Mouse (Mus musculus) intestine, embryonic 15.5 days (tissue): ENCODE measurements around the gene Samd10. TPM values are rescaled to one million over a fixed set of nuclear protein-coding genes. Genes with fewer than 3 reads are reported as not detected.

Source experiments
- ATAC-seq: fragments of 200-750 bp; cut with Nextera tagmentation; 2 replicates; pipeline ENCODE4 v1.8.0; 2017; ENCODE audit warnings: moderate TSS enrichment, moderate library complexity
- H3K27ac ChIP-seq: fragments of 300-500 bp; sonication (generic); 2 replicates; pipeline ENCODE4 v1.5.1; 2015; ENCODE audit warnings: mild to moderate bottlenecking, inconsistent platforms
- H3K27me3 ChIP-seq: fragments of 300-500 bp; sonication (generic); replicated peaks from 2 replicates; pipeline ENCODE4 v1.6.1; 2015; ENCODE audit warnings: inconsistent platforms
- H3K36me3 ChIP-seq: fragments of 300-500 bp; sonication (generic); 2 replicates; pipeline ENCODE4 v1.6.1; 2015; ENCODE audit warnings: inconsistent platforms
- H3K4me1 ChIP-seq: fragments of 300-500 bp; sonication (generic); replicated peaks from 2 replicates; pipeline ENCODE4 v1.6.1; 2015; ENCODE audit warnings: inconsistent platforms
- H3K4me2 ChIP-seq: fragments of 300-500 bp; sonication (generic); replicated peaks from 2 replicates; pipeline ENCODE4 v1.6.1; 2015; ENCODE audit warnings: mild to moderate bottlenecking, inconsistent platforms
- H3K4me3 ChIP-seq: fragments of 300-500 bp; sonication (generic); replicated peaks from 2 replicates; pipeline ENCODE4 v1.5.1; 2015; ENCODE audit warnings: inconsistent platforms
- H3K9ac ChIP-seq: fragments of 300-500 bp; sonication (generic); 2 replicates; pipeline ENCODE4 v1.6.1; 2015; ENCODE audit warnings: inconsistent platforms
- H3K9me3 ChIP-seq: fragments of 300-500 bp; sonication (generic); 2 replicates; pipeline ENCODE4 v1.6.1; 2016; ENCODE audit warnings: inconsistent platforms
- WGBS: fragments of 180-500 bp; shearing (Covaris S2); methylation state at CpG from one replicate; pipeline ENCODE4 v1.1.7; 2015; 5-methylcytosine and 5-hydroxymethylcytosine counted together
- polyA plus RNA-seq: library from polyadenylated mRNA; unstranded; fragments of >200 nt; fragmentation: Nextera tagmentation; extraction: Ambion mirVana; gene quantifications from 2 replicates; pipeline ENCODE4 v1.2.1, GENCODE M21; 2015

Samd10 gene
- polyA plus RNA-seq, 1 experiment from 2014 or later = 22.7 TPM

DNA sequence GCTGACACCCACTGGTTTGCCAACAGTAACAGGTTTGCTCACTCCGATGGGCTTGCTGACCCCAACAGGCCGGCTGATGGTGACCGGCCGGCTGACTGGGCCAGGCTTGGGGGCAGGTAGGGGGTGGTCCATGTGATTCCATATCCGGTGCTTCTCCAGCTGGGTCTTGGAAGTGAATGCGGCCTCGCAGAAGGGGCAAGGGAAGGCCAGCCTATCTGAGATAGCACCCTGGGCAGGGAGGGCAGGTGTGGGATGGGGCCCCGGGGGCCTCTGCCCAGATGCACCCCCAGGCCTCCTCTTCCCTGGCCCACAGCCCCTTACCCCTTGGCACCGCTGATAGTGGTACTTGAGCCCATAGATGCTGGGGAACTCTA lies 9.3 kb downstream of the Samd10 start:
- no peak for ATAC-seq
- no peak overlapping the region for H3K9ac ChIP-seq
- H3K4me3 ChIP-seq = no peak overlapping the region
- H3K4me1 ChIP-seq = peaks cover 15% of the 10 kb centered on the region
- no peak overlapping the region for H3K27ac ChIP-seq
- H3K36me3 ChIP-seq = peaks cover 38% of the 10 kb centered on the region
- no peaks in the 10 kb centered on the region for H3K27me3 ChIP-seq
- no peak overlapping the region for H3K4me2 ChIP-seq
- 97% methylated on average over 9 of the region's 9 CpGs for WGBS
- H3K9me3 ChIP-seq = no peaks in the 10 kb centered on the region

DNA sequence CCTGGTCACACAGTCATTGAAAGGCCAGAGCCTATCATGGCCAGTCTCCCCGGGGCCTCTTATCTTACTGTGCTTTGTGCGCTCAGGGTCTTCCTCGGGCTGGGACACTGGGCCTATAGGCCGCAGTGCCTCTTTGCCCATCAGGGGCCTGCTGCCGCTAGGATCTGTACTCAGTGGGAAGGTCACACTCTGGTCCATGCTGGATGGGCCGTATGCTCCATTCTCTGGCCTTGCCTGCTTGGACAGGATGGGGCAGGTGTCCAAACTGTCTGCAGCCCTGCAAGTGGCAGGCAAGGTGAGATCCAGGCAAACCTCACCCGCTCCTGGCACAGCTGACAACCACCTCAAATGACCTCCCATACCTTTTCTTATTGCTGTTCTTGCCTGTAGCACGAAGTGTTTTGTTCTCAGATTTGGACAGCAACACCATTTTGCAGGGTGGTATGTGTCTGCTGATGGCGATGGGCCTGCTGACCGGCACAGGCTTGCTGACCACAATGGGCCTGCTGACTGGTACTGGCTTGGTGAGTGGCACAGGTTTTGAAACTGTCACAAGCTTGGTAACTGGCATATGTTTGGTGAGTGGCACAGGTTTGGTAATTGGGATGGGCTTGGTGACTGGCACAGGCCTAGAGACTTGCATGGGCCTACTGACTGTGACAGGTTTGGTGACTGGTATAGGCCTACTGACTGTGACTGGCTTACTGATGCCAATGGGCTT lies 9.8 kb downstream of the Samd10 start:
- ATAC-seq = no peak
- no peak overlapping the region for H3K27ac ChIP-seq
- no peak overlapping the region for H3K9ac ChIP-seq
- H3K4me1 ChIP-seq = peaks cover 15% of the 10 kb centered on the region
- no peaks in the 10 kb centered on the region for H3K27me3 ChIP-seq
- H3K4me2 ChIP-seq = no peak overlapping the region
- H3K36me3 ChIP-seq = peaks cover 44% of the 10 kb centered on the region
- H3K4me3 ChIP-seq = no peak overlapping the region
- 92% methylated on average over 10 of the region's 10 CpGs for WGBS
- H3K9me3 ChIP-seq = no peaks in the 10 kb centered on the region

DNA sequence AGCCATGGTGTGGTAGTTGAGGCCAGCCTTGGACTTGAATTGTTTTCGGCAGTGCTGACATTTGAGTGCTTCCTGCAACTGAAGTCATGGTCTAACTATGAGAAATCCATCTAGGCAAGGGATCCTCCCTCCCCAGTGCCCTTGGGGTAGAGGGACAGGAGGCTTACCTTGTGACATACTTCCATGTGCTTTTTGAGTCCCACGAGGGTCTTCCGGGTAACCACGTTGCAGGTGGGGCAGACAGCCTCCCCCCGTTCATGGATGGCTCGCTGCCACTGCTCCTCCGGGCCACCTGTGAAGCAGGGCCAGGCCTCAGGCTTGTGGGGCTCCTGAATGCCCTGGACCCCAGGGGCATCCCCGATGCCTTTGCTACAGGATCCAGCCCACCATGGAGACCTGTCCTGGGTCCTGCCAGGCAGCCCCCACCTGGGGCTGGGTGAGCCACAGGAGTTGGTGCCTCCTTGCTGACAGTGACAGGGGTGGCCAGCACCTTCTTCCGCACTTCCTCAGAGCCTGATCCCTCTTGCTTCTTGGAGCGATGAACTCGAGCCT lies 10.7 kb downstream of the Samd10 start:
- WGBS = 91% methylated on average over 11 of the region's 11 CpGs
- H3K9me3 ChIP-seq = no peaks in the 10 kb centered on the region
- H3K36me3 ChIP-seq = peaks cover 46% of the 10 kb centered on the region
- no peak overlapping the region for H3K4me3 ChIP-seq
- H3K4me1 ChIP-seq = peaks cover 14% of the 10 kb centered on the region
- no peak overlapping the region for H3K9ac ChIP-seq
- no peak overlapping the region for H3K4me2 ChIP-seq
- no peaks in the 10 kb centered on the region for H3K27me3 ChIP-seq
- ATAC-seq = no peak
- no peak overlapping the region for H3K27ac ChIP-seq

DNA sequence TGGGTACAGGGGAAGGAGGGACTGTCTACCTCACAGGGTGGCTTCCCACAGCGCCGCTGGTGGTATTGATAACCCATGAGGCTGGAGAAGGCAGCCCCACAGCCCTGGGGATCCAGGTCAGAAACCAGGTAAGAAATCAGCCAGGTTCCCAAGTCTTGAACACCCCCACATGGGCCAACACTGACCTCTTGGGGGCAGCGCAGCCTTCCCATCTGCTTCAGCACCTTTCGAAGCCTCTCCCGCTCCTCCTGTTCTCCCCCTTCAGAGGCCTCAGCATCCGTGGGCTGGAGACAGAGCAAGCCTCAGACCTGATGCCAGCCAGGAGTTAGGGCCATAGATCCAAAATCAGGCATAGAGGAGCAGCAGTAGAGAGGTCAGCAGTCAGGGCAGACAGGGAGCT lies 11.2 kb downstream of the Samd10 start:
- H3K4me3 ChIP-seq = no peak overlapping the region
- ATAC-seq = no peak
- H3K9me3 ChIP-seq = no peaks in the 10 kb centered on the region
- WGBS = 79% methylated on average over 6 of the region's 6 CpGs
- no peaks in the 10 kb centered on the region for H3K27me3 ChIP-seq
- H3K27ac ChIP-seq = no peak overlapping the region
- H3K4me1 ChIP-seq = peaks cover 9% of the 10 kb centered on the region
- no peak overlapping the region for H3K4me2 ChIP-seq
- no peak overlapping the region for H3K9ac ChIP-seq
- peaks cover 46% of the 10 kb centered on the region for H3K36me3 ChIP-seq

DNA sequence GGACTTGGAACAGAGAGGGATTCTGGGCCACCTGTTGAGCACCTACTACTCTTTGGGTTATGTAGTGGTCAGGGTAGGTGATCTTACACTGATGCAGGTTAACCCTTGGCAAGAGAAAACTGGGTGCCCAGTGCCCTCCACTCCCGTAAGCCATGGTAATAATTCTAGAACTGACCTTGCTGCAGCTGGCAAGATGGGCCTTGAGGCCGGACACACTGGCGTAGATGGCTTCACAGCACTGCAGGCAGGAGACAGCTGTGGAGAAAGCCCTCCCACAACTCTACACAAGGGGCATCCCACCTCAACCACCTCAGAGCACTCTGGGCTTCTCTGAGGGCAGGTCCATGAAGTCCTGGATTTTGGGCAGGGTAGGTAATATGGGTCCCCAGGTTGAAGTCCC lies 12.9 kb downstream of the Samd10 start:
- Histone ChIP-seq H3K4me1 (peaks cover 7% of the 10 kb centered on the region), H3K36me3 (peaks cover 46% of the 10 kb centered on the region), H3K9me3 (no peaks in the 10 kb centered on the region), H3K9ac (no peak overlapping the region), H3K27ac (no peak overlapping the region), H3K27me3 (no peaks in the 10 kb centered on the region), H3K4me3 (no peak overlapping the region), H3K4me2 (no peak overlapping the region)
- ATAC-seq = no peak
- WGBS = 96% methylated on average over 3 of the region's 3 CpGs

DNA sequence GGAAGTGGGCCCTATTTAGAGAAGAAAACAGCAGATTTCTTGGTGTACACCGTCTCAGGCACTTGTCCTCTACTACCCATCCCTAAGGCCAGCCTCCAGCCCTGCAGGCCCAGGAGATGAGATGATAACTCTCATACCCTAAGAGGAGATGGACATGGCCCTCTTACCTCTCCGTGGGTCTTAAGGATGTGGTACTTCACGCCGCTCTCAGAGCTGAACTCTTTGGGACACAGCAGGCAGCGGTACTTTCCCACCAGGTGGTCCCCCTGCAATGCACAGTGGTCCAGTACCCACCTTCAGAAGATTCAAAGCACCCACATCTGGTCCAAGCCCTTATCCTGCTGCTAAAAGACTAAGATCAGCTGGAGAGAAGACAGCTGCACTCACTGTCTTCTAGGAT lies 13.5 kb downstream of the Samd10 start:
- peaks cover 46% of the 10 kb centered on the region for H3K36me3 ChIP-seq
- 91% methylated on average over 5 of the region's 5 CpGs for WGBS

DNA sequence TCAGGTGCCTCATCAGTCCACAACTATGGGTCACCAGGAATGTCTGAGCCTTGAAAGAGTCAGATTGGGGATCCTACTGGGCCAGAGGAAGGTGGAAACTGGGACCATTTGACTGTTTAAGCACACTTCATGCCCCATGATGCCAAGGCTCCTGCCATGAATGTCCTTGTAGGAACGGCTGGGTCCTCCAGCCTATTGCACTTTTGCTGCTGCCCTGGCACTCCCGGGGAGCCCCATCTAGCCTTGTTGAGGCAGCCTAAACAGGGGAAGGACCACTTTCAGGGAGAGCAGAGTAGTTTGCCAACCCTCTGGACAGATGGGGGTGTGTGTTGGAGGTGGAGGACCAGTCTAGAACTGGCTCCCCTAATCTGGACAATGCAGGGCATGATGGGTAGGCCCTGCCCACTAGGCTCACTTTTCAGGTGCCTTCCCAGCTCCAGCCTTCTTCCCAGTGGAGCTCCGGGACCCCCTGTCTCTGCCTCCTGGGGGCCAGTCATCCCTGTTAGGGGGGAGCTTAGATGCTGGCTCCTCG lies 14.5 kb downstream of the Samd10 start, which contains the start of gene Uckl1:
Gene Uckl1 (minus strand): TSS at position 482 of the 532 bp plus-strand sequence.
- Histone ChIP-seq H3K27ac (no peak within 1 kb of the TSS), H3K4me1 (peaks cover 20% of the 10 kb centered on the region), H3K27me3 (no peaks in the 10 kb centered on the region), H3K9me3 (no peaks in the 10 kb centered on the region), H3K4me2 (no peak within 1 kb of the TSS), H3K36me3 (peaks cover 44% of the 10 kb centered on the region), H3K9ac (no peak within 1 kb of the TSS), H3K4me3 (no peak within 1 kb of the TSS)
- WGBS = 89% methylated on average over 4 of the region's 4 CpGs
- ATAC-seq = no peak

More for the DNA sequence above, 13.5 kb downstream of the Samd10 start:
- peaks cover 10% of the 10 kb centered on the region for H3K4me1 ChIP-seq
- no peak overlapping the region for H3K4me2 ChIP-seq
- no peak for ATAC-seq
- no peak overlapping the region for H3K27ac ChIP-seq
- no peaks in the 10 kb centered on the region for H3K27me3 ChIP-seq
- H3K9ac ChIP-seq = no peak overlapping the region
- H3K9me3 ChIP-seq = no peaks in the 10 kb centered on the region
- H3K4me3 ChIP-seq = no peak overlapping the region

DNA sequence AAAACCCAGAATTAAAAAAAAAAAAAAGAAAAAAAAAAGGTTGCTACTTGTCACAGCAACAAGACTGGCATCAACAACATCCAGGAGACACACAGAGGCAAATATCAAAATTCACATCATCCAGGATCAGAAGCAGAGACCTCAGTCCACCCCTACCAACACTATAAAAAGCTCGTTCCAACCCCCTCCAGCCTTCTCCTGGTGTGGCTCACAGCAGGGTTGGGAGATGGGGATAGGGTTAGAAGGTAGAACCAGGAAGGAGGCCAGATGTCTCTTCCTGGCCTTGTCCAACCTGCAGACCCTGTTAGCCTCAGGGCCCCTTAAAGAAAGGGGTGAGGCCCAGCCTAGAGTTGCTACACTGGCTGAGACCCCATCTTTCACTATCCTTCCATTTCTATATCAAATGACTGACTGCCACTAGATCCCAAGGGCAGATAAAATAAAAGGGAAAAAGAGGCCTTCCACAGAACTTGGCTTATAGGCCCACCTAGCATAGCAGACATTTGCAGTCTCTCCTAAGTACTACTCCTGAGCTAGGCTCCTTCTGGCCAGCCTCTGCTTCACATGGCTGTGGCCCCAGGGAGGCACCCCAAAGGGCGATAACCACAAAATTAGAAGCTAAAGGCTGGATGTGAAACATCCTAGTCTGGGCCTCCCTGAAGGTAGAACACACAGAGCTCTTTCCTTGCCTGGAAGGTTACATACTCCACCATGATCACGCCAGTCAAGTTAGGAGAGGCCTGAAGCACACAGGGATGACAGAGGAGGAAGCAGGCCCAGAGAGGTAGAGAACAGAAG lies 15.4 kb downstream of the Samd10 start:
- no peak for ATAC-seq
- no peaks in the 10 kb centered on the region for H3K27me3 ChIP-seq
- no peak overlapping the region for H3K27ac ChIP-seq
- no peaks in the 10 kb centered on the region for H3K9me3 ChIP-seq
- peaks cover 28% of the 10 kb centered on the region for H3K4me1 ChIP-seq
- no peak overlapping the region for H3K4me2 ChIP-seq
- H3K36me3 ChIP-seq = peaks cover 38% of the 10 kb centered on the region
- H3K9ac ChIP-seq = no peak overlapping the region
- H3K4me3 ChIP-seq = no peak overlapping the region
- WGBS = 90% methylated on average over 3 of the region's 3 CpGs

DNA sequence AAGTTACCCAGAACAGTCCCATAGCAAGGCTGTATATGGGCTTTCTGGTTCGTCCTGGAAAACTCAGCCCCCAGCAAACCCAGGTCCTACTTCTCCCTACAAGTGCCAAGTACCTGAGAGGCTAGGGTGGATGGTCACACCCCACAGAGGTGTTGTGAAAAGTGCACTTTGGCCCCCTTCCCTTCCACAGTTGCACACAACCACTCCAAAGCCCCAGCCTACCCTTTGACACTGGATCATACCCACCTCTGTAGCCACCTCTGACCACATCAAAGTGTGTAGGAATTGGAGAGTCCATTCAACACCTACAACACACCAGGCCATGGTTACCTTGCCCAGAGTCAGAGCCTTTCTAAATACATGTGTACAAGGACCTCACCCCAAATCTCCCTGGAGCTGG lies 16.1 kb downstream of the Samd10 start:
- 83% methylated on average over 1 of the region's 1 CpGs for WGBS

DNA sequence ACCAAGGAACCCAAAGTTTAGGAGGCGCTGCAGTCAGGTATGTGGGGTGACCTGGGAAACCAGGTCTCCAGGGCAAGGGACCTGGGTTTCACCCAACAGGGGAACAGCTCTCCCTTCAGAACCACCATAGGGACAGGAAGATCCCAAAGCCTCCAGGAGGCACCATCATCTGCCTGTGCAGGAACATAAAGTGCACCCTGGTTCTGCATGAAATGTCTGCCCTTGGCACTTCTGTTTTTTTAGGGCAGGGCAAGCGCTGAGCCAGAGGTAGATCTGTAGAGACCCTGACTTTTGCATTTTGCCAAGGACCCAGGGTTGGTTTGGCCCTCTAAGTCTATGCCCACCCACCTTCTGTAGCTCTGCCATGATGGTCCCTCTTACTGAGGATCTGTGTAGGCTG lies 16.7 kb downstream of the Samd10 start:
- Histone ChIP-seq H3K4me1 (peaks cover 28% of the 10 kb centered on the region), H3K36me3 (peaks cover 28% of the 10 kb centered on the region), H3K9me3 (no peaks in the 10 kb centered on the region), H3K9ac (no peak overlapping the region), H3K27me3 (no peaks in the 10 kb centered on the region), H3K4me3 (no peak overlapping the region), H3K27ac (no peak overlapping the region), H3K4me2 (peak overlapping the region; percentile 93)
- 74% methylated on average over 2 of the region's 2 CpGs for WGBS
- no peak; the same call in 1 of the 2 replicates for ATAC-seq

More for the DNA sequence above, 16.1 kb downstream of the Samd10 start:
- peaks cover 28% of the 10 kb centered on the region for H3K4me1 ChIP-seq
- H3K27ac ChIP-seq = no peak overlapping the region
- peaks cover 32% of the 10 kb centered on the region for H3K36me3 ChIP-seq
- ATAC-seq = no peak
- H3K9me3 ChIP-seq = no peaks in the 10 kb centered on the region
- H3K4me3 ChIP-seq = no peak overlapping the region
- no peak overlapping the region for H3K4me2 ChIP-seq
- no peaks in the 10 kb centered on the region for H3K27me3 ChIP-seq
- no peak overlapping the region for H3K9ac ChIP-seq

DNA sequence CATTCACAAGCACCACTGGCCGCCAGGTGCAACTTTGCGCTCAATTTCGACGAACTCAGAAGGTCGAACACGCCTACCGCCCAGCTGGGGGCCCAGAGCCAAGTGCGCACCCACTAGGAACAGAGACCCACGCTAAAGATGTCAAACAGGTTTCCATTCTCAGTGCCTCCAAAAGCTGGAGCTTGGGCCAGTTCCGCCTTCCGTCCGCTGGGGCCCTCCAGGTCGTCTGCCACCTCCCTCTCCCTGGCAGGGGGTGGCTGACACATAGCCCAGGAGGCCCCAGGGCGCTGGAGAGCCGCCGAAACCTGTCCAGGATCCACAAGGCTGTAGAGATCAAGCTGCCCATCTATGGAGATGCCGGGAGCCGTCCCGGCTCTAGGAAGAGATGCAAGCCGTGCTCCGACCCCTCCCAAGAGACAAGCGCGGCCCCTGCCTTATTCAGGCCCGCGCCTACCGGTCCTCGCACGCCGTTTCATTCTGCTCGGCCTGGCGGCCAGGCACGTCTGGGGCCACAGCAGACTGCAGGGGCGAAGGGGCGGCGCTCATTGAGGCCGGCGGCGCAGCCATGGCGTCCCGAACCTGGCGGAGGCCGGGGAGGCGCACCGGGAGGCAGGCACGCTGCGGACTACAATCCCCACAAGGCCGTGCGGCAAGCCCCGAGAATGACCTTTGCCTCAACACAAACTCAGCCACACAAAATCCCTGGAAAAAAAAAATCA lies 17.5 kb downstream of the Samd10 start:
- ATAC-seq = peak; percentile 89
- under 1% methylated on average over 49 of the region's 49 CpGs for WGBS

DNA sequence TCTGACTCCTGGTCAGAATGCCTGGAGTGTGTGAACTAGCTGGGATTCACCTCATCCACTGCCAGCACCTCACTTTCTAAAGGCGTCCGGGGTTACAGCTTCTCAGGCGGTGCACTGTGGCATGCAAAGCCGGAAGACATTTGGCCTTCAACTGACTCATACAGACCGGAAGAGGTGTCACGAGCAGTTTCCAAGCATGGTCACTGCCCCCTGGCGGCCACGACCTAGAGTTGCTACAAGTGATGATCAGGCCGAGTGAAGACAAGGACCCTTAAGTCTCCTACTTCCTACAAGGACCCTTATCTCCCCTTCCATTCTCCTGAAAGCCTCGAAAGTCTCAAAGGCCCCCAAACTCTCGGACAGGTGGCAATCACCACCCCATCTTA lies 18.0 kb downstream of the Samd10 start:
- Histone ChIP-seq H3K9me3 (no peaks in the 10 kb centered on the region), H3K27ac (peak overlapping the region; percentile 97), H3K4me3 (peak overlapping the region; percentile 87), H3K27me3 (no peaks in the 10 kb centered on the region), H3K4me1 (peaks cover 28% of the 10 kb centered on the region), H3K4me2 (peak overlapping the region; percentile 93), H3K36me3 (peaks cover 17% of the 10 kb centered on the region), H3K9ac (peak overlapping the region; percentile 86)
- 1% methylated on average over 11 of the region's 11 CpGs for WGBS
- peak; percentile 85 for ATAC-seq

More for the DNA sequence above, 17.5 kb downstream of the Samd10 start:
- H3K27me3 ChIP-seq = no peaks in the 10 kb centered on the region
- peaks cover 28% of the 10 kb centered on the region for H3K4me1 ChIP-seq
- no peaks in the 10 kb centered on the region for H3K9me3 ChIP-seq
- peaks cover 21% of the 10 kb centered on the region for H3K36me3 ChIP-seq
- peak overlapping the region; percentile 97 for H3K27ac ChIP-seq
- H3K4me2 ChIP-seq = peak overlapping the region; percentile 93
- peak overlapping the region; percentile 87 for H3K4me3 ChIP-seq
- peak overlapping the region; percentile 86 for H3K9ac ChIP-seq
